ENCODE assay signal across 8 mouse cellular contexts in the genomic region with DNA sequence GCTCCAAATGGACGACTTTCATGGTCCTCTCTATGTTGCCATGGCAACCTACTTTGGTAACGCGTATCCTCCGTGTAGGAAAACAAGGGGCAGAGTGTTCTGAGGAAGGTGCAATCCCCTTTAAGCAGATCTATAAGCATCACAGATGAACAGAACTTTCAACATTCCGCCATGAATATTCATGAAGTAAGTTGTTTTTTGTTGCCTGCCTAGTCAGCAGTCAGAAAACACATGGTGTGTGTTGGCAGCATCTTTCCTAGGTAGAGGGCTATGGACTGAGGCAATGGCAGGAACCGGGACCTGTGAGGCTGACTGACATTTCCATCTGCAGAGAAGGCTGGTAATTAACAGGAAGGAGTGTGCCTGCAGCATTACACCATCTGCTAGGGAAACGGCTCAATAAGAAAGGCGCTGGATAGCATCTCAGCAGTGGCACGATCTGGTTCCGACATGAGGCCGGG.
DNase-seq lines count a peak whose midpoint lies in the region; ATAC-seq lines count a peak whose summit lies in the region.

No protein-coding gene starts in this region.

- WGBS in neural tube, embryonic 15.5 days: 13% methylated on average over 11 of the region's 11 CpGs

- no peak overlapping the region for H3K9ac ChIP-seq in neural tube, embryonic 15.5 days (replicated peaks)

- peaks cover 16% of the 10 kb centered on the region for H3K4me1 ChIP-seq in neural tube, embryonic 15.5 days

- no peaks in the 10 kb centered on the region for H3K36me3 ChIP-seq in neural tube, embryonic 15.5 days

- no peaks in the 10 kb centered on the region for H3K9me3 ChIP-seq in neural tube, embryonic 15.5 days (replicated peaks)

- H3K4me3 ChIP-seq in neural tube, embryonic 15.5 days (replicated peaks): no peak overlapping the region

- H3K4me2 ChIP-seq in neural tube, embryonic 15.5 days: peak overlapping the region; percentile 42

- DNase-seq in cerebellum, adult 9-11 months: peak; percentile 89
- DNase-seq in forelimb bud, embryonic 11.5 days (ENCODE audit: low read depth, low spot score): peak; percentile 48
- DNase-seq in layer of hippocampus, postnatal 36 days: peak; percentile 78
- DNase-seq in heart, adult 18-20 months: no peak
- DNase-seq in lung, postnatal 36 days: no peak
- no peak for DNase-seq in MN1 (ENCODE audit: low spot score)

- peak overlapping the region; percentile 65 for H3K27ac ChIP-seq in neural tube, embryonic 15.5 days (replicated peaks)

- no peaks in the 10 kb centered on the region for H3K27me3 ChIP-seq in neural tube, embryonic 15.5 days (replicated peaks)

- ATAC-seq in neural tube, embryonic 15.5 days (ENCODE audit: low FRiP score): peak; percentile 91
- ATAC-seq in activated CD4-positive, CD25-positive, alpha-beta regulatory T cell, adult 4 months: no peak

Comparison
In these comparisons a context has a peak if more than half of its experiments do, and no peak if none do; other contexts are left out.
1. DNase-seq: peak in cerebellum, adult 9-11 months (single experiment), forelimb bud, embryonic 11.5 days (single experiment) and layer of hippocampus, postnatal 36 days (2 of 2); none in heart, adult 18-20 months (0 of 2), lung, postnatal 36 days (single experiment) and MN1 (single experiment).